8 mouse cellular contexts compared by ENCODE assay signal in genomic region chr4:132308437-132309139, GRCm38 (mm10). TPM values are rescaled to one million over a fixed set of nuclear protein-coding genes. Genes with fewer than 3 reads are reported as not detected.
DNase-seq lines count a peak whose midpoint lies in the region; ATAC-seq and TF ChIP-seq lines count a peak whose summit lies in the region.

No protein-coding gene starts in this region.

- WGBS in forebrain, embryonic 13.5 days, result under 1% methylated on average over 41 of the region's 41 CpGs
- under 1% methylated on average over 41 of the region's 41 CpGs for WGBS in neural tube, embryonic 15.5 days

- intact Hi-C loops in heart, postnatal 14 days (cut with DNase I), result loop anchor here (2.0 kb wide), 1 partner anchor 20 kb away; the partner anchor contains the start of gene Trnau1ap

- no peaks in the 10 kb centered on the region for H3K9me3 ChIP-seq in E14TG2a.4 (ENCODE audit: low read length)
- H3K9me3 ChIP-seq in forebrain, embryonic 13.5 days (replicated peaks), result no peaks in the 10 kb centered on the region
- H3K9me3 ChIP-seq in neural tube, embryonic 15.5 days (replicated peaks), result no peaks in the 10 kb centered on the region

- peak overlapping the region; percentile 85 for H3K27ac ChIP-seq in forebrain, embryonic 13.5 days
- H3K27ac ChIP-seq in neural tube, embryonic 15.5 days (replicated peaks), result peak overlapping the region; percentile 85

- H3K4me1 ChIP-seq in E14TG2a.4 (replicated peaks; ENCODE audit: low read depth, low read length), result peaks cover 56% of the 10 kb centered on the region
- peaks cover 17% of the 10 kb centered on the region for H3K4me1 ChIP-seq in forebrain, embryonic 13.5 days
- H3K4me1 ChIP-seq in neural tube, embryonic 15.5 days, result peaks cover 15% of the 10 kb centered on the region

- peak overlapping the region; percentile 90 for H3K9ac ChIP-seq in forebrain, embryonic 13.5 days
- peak overlapping the region; percentile 79 for H3K9ac ChIP-seq in neural tube, embryonic 15.5 days (replicated peaks)

- no peaks in the 10 kb centered on the region for H3K27me3 ChIP-seq in E14TG2a.4 (ENCODE audit: insufficient read depth, low read length)
- H3K27me3 ChIP-seq in forebrain, embryonic 13.5 days, result no peaks in the 10 kb centered on the region
- no peaks in the 10 kb centered on the region for H3K27me3 ChIP-seq in neural tube, embryonic 15.5 days (replicated peaks)

- peak overlapping the region; percentile 91 for H3K4me3 ChIP-seq in E14TG2a.4 (replicated peaks; ENCODE audit: low read length)
- peak overlapping the region; percentile 73 for H3K4me3 ChIP-seq in forebrain, embryonic 13.5 days
- H3K4me3 ChIP-seq in neural tube, embryonic 15.5 days (replicated peaks), result peak overlapping the region; percentile 57

- H3K36me3 ChIP-seq in E14TG2a.4 (ENCODE audit: insufficient read depth, low read length), result peaks cover 48% of the 10 kb centered on the region
- peaks cover 41% of the 10 kb centered on the region for H3K36me3 ChIP-seq in forebrain, embryonic 13.5 days (ENCODE audit: poor library complexity, severe bottlenecking)
- H3K36me3 ChIP-seq in neural tube, embryonic 15.5 days, result peaks cover 36% of the 10 kb centered on the region

- peak; percentile 86 to 90 for DNase-seq in heart, postnatal 14 days
- peak; percentile 93 for DNase-seq in layer of hippocampus, adult 11-12 months (ENCODE audit: low spot score)
- DNase-seq in lung, adult 18-20 months, result peak; percentile 93 to 94
- peak; percentile 92 for DNase-seq in testis, postnatal 14 days (ENCODE audit: low spot score)

- peak overlapping the region; percentile 93 for H3K4me2 ChIP-seq in forebrain, embryonic 13.5 days
- peak overlapping the region; percentile 74 for H3K4me2 ChIP-seq in neural tube, embryonic 15.5 days

- peak; percentile 99 for ATAC-seq in cerebellum, adult (ENCODE audit: insufficient number of reproducible peaks, low FRiP score, low TSS enrichment)
- peak; percentile 96 for ATAC-seq in forebrain, embryonic 13.5 days
- peak; percentile 94 for ATAC-seq in neural tube, embryonic 15.5 days (ENCODE audit: low FRiP score)

- no peak for TF ChIP-seq CTCF in E14TG2a.4 (conservative IDR thresholded peaks at IDR 0.05; ENCODE audit: low read length)

RNA-seq across cellular contexts. Expression of gene Rab42, which starts 5.4 kb away (rescaled TPM):
- 0.23 and 0.64 TPM in 2 replicates for polyA plus RNA-seq in forebrain, embryonic 13.5 days (2015; fragmentation: Nextera tagmentation; extraction: Ambion mirVana)
- under 1 TPM; 0.39 to 0.76 TPM for total RNA-seq in heart, postnatal 14 days (2021)
- polyA plus RNA-seq in neural tube, embryonic 15.5 days (2015; fragmentation: Nextera tagmentation; extraction: Ambion mirVana), result 3.4 and 3.5 TPM in 2 replicates

RNA-seq across cellular contexts. Expression of gene Trnau1ap, which starts 20.8 kb away (rescaled TPM):
- 87.8 and 96.4 TPM in 2 replicates for polyA plus RNA-seq in forebrain, embryonic 13.5 days (2015; fragmentation: Nextera tagmentation; extraction: Ambion mirVana)
- 10 to 100 TPM; 21.6 to 24.6 TPM for total RNA-seq in heart, postnatal 14 days (2021)
- polyA plus RNA-seq in neural tube, embryonic 15.5 days (2015; fragmentation: Nextera tagmentation; extraction: Ambion mirVana), result 69.9 and 70.3 TPM in 2 replicates

RNA-seq across cellular contexts. Expression of gene Taf12, which starts 34.4 kb away (rescaled TPM):
- 51.5 and 56.1 TPM in 2 replicates for polyA plus RNA-seq in forebrain, embryonic 13.5 days (2015; fragmentation: Nextera tagmentation; extraction: Ambion mirVana)
- total RNA-seq in heart, postnatal 14 days (2021), result 10 to 100 TPM; 25.8 to 27.7 TPM
- polyA plus RNA-seq in neural tube, embryonic 15.5 days (2015; fragmentation: Nextera tagmentation; extraction: Ambion mirVana), result 36.5 and 43.6 TPM in 2 replicates

RNA-seq across cellular contexts. Expression of gene Rcc1, which starts 44.8 kb away (rescaled TPM):
- 82.2 and 89.5 TPM in 2 replicates for polyA plus RNA-seq in forebrain, embryonic 13.5 days (2015; fragmentation: Nextera tagmentation; extraction: Ambion mirVana)
- 10 to 100 TPM in 1 of 2 experiments, 1 to 10 TPM in 1; 9.5 to 13.3 TPM for total RNA-seq in heart, postnatal 14 days (2021)
- polyA plus RNA-seq in neural tube, embryonic 15.5 days (2015; fragmentation: Nextera tagmentation; extraction: Ambion mirVana), result 28.2 and 45.5 TPM in 2 replicates

RNA-seq across cellular contexts. Expression of gene Gmeb1, which starts 47.2 kb away (rescaled TPM):
- 50.0 and 55.3 TPM in 2 replicates for polyA plus RNA-seq in forebrain, embryonic 13.5 days (2015; fragmentation: Nextera tagmentation; extraction: Ambion mirVana)
- total RNA-seq in heart, postnatal 14 days (2021), result 10 to 100 TPM; 12.7 to 13.9 TPM
- polyA plus RNA-seq in neural tube, embryonic 15.5 days (2015; fragmentation: Nextera tagmentation; extraction: Ambion mirVana), result 37.7 and 39.0 TPM in 2 replicates

Comparison
In these comparisons a context has a peak if more than half of its experiments do, and no peak if none do; other contexts are left out.
1. Peak in every context shown above with its lines: DNase-seq, ATAC-seq, H3K4me3 ChIP-seq and H3K27ac ChIP-seq.